Mouse (Mus musculus) natural killer cell, adult 2 months (primary cell): ENCODE measurements around the gene Adgrg3.
A peak's percentile ranks its signal among the peaks of the same experiment; 100 is the strongest.

Experiments used
- DNase-seq, 2 experiments: peaks; one replicate each; pipeline ENCODE4 v3.0.0; 2022; ENCODE audit warnings: low spot score in 2 of 2

Gene Adgrg3

DNA sequence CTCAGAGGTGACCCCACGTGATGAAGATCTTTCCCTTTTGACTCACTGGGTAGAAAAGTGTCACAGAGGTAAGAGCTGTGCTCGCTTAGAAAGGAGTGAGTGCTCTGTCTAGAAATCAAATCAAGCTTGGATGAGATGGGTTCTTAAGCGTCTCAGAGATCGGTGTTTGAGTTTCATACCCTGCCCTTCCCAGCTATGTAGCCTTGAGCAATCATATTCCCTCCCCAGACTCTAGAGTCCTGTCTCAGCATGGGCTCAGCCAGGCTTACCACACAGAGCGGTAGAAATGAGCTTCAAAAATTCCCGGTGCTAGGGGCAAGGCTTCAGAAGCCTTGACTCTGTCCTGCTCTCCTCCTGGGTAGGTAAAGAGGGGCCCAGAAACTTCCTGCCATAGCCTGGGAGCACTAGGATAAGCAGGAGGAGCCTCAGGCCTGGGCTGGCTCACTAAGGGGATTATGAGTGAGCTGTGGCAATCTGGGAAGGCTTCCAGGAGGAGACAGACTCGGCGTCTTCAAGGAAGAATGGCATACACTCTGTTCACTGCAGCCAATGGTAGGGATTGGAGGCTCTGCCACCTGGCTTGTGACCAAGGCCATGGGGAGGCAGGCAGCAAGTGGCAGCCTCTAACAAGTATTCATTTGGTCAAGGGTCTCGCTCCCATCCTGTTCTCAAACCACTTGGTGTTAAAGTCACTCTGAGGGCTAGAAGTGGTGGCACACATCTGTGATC, 24.3 kb upstream of the Adgrg3 start:
- no peak for DNase-seq

DNA sequence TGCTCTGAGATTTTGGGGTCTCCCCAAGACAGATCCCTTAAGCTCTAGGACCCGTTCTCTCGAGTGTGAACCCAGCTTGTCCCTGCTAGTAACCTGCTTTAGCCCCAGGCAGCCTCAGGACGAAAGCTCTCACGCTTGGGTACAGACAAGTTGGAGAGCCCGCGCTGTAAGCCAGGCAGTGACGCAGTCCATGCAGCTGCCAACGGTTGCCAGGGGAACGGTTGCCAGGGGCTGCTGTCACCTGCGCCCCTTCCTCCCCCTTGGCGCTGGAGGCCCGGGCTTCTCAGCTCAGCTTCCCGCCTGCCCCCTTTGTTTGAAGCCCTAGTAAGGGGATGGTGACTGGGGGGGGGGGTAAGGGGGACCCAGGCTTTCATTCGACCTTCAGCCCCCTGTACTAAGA, 23.5 kb upstream of the Adgrg3 start:
- no peak for DNase-seq

DNA sequence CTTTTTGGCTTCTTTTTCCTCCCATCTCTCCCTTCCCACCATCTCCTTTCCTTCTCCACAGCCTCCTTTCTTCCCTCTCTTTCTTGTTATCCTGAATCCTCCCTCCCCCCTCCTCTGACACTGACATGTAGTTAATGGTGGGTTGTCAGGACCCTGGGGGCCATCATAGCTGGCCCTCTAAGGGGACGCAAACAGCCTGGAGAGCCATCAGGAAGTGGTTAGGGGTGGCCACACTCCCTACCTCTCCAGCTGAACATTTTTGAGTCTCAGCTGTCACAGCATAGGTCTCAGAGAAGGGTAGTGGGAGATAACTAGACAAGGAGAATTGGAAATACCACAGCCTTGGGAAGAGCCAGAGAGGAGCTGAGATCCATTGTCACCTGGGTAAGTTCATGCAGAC, 23.0 kb upstream of the Adgrg3 start:
- no peak for DNase-seq

DNA sequence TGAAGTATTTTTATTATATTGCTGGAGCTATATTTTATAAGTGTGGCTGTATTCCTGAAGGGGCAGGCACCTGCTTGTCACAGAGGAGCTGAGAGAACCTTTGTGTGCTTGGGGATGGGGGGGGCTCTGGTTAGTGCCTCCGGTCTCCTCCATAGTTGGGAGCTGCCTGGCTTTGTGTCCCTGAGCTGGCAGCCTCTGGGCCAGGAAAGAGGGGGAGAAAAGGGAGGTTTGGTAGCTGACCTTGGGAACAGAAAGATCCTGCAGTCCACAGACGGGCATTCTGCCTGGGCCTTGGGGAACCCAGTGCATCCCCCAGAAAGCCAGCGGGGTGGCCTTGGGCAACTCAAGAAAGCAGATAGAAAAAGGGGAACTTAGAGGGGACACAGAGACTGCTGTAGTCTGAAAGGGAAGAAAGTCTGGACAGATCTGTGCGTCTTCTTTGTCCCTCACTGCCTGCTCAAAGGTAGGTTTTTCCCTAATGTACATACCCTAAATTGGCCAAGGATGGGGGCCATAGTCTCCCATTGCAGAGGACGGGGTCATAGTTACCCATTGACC, 22.1 kb upstream of the Adgrg3 start:
- no peak for DNase-seq

DNA sequence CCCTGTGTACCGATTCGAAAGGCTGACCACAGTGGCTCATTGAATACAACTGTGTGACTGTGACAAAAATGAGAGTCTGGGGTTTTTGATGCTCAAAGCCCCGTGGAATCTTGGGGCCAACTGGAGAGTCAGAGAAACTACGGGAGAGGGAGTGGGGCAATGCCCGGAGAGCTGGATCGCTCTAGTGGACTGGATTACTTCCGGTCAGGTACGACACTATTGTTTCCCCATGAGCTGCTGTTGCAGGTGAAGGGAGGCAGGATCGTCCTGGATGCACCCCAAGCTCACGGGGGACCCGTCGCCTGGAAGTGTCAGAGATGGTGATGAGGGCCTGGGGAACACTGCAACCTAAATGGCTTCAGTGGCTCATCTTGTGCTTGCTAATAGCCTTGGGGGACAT, 21.5 kb upstream of the Adgrg3 start:
- no peak for DNase-seq

DNA sequence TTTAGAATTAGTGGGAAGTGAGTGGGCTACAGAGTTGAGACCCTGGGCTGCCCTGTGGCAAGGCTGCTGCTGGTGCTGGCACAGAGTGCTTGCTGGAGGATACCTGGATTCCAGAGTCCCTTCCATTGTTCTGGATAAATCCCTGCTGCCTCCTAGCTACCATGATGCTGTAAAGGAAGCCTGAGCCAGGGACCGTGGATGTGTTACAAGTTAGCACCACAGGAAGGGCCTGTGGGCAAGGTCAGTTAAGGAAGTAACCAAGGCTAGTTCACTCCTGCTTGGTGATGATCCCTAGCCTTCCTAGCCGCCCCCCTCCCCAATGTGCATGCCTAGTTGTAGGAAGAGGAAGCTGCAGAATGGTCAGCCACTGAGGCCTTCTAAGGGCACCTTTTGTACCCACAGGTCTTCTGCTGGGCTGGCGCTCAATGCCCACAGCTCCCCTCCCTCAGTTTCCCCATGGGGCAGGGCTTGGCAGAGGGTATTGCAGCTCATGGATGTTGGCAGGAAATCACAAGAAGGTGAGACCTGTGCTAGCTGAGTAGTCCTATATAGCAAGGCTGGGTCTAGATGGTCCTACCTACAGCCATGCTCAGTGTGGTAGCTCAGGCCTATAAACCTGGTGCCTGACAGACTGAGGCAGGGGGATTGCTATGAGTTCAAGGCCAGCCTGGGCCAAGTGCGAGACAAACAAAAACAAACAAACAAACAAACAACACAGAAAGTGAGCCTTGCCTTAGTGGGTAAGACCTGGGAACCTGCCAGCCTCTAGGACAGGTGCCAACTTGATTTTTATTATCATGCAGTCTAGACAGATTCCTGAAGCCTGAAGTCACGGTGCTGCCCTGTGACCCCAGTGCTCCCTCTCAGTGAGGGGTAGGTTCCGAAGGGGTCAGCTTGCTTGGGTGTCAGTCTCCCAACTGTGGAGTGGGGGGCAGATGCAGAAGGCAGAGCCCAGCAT, 20.3 kb upstream of the Adgrg3 start:
- DNase-seq, result no peak

DNA sequence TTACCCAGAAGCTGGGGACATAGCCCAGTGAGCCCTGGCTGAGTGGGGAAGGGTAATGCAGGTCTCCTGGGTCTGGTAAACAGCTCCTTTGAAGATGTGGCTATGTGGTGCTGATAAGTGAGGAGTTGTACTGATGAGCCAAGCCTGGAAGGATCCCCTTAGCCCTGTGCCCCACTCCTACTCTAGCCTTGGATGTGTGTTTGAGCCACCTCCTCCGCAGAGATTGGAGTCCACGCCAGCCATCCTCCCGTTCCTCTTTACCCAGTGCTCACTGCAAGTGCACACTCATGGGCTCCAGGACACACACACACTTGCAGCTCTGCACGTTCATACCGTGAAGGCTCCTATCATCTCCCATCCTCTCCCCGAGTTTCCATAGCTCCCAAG, 19.6 kb upstream of the Adgrg3 start:
- DNase-seq, result no peak

DNA sequence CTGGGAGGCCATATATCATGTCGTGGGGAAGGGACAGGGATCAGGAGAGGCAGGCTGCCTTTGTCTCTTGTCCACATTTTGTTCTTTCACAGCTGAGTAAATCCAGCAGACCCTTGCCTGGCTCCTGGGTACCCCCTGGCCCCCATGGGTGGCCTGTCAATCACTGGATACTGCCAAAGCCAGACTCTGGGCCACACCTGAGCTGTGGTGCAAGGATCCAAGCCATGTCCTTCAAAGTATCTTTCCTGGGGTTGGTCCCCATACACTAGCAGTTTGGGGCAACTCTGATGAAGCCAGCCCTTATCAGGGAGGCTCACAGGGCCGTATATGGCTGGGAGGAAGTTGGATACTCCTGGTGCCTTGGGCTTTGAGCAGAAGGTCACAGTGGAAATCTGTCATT, 19.1 kb upstream of the Adgrg3 start:
- DNase-seq, result no peak

DNA sequence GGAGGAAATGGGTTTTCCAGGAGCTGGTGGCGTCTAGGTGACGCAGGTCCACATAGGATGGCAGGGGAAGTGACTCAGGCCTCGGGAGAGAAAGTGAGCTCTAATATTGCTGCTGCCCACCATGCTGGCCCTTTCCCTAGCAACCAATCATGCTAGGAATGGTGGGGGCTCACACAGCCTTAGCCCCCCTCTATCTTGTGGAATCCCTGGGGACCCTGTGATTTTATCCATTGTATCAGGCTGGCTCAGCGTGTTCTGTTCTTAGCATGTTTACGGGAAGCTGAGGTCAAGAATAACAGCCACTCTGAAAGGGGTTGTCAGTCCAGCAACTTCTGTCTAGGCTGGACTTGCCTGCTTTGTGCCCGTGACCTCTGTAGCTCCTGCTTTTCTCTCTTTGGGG, 18.5 kb upstream of the Adgrg3 start:
- DNase-seq, result no peak

DNA sequence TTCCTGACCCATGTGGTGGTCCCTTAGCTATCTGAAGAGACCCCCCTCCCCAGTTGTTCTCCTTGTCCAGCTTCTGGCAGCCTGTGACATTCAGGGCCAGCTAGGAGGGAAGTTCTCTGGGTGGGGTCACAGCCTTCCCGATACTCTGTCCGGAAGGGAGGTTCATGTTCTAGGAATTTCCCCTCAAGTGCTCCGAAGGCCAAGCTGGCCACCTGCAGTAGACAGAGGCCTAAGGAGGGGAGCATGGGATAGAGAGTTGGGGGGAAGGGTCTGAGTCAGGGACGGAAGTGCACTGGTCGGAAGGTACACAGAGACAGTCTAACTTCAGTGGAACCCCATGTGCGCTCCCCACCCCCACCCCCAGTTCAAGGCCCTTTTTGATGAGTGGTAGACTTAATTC, 17.5 kb upstream of the Adgrg3 start:
- no peak for DNase-seq

DNA sequence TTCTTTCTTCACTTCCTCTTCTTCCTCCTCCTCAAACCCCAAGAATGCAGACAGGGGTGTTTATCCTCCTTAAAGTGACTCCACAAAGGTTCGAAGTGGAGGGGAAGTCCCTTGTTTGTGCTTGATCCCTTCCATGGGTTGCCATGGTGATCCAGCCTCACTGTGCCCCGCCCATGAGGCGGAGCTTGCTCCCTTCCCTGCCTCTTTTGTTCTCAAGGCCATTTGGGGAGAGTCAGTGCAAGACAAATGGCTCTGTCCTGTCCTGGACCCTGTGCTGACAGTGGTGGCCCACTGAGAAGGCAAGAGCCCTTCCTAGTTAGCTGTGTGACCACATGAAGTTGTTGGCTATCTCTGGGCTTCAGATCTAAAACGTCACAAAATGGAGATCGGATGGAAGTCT, 16.8 kb upstream of the Adgrg3 start:
- DNase-seq, result peak; percentile 34 to 55

DNA sequence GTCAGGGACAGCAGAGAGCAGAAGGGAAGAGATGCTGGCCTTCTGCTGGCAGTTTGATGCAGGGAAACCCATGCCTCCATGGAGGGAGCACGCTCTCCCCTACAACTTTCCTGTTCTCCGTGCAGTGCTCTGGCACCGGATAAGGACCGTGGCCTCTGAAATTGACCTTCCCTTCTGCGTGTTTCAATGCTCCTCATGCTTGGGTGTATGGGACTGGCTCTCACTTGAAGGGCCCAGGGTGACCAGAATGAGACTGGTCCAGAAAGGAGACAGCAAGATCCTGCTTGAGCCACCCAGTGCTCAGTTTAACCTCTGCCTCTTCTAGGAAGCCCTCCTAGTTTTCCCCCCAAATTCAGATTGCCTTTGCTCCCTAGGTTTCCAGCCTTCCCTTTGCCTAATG, 16.3 kb upstream of the Adgrg3 start:
- DNase-seq, result no peak

DNA sequence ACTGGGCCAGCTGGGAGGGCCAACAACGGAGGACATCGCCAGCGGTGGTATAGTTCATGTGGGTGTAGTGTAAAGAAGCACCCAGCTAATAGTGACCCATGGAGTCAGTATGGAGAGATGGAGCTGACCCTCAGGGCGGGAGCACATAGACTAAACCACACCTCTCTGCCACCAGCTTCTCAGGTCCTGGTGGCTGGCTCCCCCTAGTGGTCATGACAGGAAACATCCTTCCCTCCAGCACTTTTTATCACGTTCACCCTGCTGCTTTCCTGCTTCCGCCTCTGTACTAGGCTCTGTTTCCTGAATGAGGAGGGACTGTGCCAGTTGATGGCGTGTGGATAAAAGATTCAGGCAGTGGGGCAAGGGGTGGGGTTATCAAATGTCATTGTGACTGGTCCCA, 15.8 kb upstream of the Adgrg3 start:
- DNase-seq, result peak; percentile 68 to 75

DNA sequence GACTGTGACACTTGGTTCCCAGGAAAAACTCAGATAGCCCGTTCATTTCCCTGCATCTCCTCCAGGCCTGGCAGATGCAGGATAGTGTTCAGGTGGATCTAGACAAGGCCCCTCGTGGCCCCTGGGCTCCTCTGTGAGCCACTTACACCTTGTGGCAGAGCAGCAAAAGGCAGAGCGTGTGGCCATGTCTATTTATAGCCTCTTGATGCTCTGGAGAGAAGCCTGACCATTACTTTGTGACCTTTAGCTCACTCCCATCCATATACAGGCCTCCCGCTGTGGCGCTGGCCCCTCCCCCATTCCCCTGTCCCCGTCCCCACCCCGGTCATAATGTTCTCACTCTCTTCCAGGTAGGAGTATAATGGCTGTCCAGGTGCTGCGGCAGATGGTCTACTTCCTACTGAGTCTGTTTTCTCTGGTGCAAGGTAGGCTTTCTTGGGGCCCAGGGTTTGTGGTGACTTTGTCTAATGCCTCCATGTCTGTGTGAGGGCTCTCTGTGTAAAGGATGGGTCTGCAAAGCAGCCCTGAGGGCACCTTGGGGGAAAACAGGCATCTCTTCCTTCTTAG, 15.3 kb upstream of the Adgrg3 start:
- DNase-seq, result no peak

DNA sequence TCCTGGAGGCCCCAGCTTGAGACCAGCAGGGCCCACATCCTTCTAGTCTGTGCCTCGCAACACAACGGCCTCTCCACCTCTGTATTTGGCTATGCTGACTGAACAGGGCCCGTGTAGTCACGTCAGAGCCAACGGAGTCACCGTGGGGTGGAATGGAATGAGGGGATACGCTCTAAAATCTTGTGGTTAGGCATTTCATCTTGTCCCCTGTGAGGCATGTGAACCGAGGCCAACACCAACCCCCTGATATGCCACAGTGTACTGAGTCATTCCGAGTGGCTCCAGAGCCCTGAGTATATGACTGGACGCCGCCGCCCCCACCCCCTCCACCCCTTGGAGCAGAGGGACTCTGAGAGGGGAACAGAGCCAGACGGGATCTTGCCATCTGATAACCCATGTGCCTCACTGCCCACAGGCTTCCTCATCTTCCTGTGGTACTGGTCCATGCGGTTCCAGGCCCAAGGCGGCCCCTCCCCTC, 5.0 kb upstream of the Adgrg3 start:
- DNase-seq, result no peak

DNA sequence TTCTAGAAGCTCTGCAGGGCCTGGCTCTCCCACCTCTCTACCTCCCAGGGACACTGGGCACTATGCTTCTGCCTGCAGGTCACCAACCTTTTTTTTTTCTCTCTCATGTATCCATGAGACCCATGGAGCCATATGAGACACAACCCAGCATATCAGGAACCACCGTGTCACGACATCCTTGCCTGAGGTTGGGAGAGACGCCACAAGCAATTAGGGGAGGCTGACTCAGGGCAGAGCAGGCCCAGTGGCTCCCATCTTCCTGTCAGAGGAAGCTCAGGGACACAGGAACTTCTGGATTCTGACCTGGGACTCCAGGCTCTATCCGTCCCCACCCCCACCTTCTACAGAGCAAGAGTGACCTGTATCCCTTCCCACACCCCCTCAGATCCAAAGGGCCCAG, 1.6 kb upstream of the Adgrg3 start:
- DNase-seq, result no peak

DNA sequence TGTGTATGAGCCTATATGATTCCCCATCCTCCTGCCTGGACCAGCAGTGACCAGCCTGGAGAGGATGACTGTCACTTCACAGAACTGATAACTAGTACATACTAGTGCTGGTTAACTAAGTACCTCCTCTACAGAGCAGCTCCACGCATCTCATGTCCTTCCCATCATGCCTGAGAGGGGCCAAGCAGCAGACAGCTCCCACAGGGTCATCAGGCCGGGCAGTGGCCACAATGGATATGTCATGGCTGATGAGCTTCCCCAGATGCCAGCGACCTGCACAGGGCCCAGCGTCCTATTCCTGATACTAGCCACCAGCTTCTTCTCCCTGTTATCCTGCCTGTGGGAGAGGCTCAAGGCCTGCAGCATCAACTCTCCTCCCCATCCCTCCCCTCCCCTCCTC, 808 bp upstream of the Adgrg3 start:
- no peak for DNase-seq

DNA sequence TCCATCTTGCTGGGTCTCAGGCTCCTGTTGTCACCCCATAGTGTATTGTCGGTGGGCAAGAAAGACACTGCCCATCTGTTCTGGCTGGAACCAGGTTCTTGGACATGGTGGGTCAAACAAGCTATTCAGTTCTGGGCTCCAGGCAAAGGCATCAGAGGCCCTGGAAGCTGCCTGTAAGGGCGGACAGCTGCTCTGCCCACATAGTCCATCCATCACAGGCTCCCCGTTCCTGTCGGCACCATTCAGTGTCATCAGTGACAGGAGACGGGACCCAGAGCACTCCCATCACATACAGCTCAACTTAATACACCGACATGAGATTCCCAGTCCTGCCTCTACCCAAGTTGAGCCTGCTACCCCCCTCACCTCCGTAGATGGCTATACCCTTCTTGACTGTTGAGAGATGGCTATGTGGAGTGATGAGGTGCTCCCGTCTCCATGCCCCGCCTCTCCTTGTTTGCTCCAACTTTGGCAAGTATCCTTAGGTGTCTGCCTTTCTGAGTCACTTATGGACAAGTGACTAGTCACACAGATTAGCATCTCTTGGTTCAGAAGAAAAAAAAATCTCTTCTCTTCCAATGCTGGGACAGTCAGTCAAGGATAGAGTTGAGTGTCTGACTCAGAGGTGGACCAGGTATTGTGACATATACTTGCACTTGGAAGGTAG, 610 bp downstream of the Adgrg3 start:
- no peak for DNase-seq

DNA sequence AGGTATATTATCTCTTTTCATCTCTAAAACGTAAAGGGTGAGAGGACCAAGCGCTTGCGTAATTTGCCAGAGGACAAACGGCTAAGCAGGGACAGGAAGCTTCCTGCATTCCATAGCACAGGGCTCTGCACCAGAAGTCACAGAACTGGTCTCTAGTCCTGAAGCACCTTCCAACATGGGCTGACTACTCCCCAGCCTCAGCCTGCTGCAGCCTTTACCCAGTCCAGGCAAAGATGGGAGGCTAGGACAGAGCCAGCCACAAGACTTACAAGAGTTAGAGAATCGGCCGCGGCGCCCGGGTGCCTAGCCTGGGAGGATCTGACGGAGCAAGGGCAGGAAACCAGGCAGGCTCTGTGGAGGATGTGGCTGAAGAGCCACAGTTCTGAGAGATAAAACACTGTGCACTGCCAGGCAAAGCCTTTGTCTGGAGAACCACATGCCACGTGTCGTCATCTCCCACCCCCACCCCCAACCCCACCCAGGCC, 2.8 kb downstream of the Adgrg3 start:
- peak; percentile 46 to 59 for DNase-seq

DNA sequence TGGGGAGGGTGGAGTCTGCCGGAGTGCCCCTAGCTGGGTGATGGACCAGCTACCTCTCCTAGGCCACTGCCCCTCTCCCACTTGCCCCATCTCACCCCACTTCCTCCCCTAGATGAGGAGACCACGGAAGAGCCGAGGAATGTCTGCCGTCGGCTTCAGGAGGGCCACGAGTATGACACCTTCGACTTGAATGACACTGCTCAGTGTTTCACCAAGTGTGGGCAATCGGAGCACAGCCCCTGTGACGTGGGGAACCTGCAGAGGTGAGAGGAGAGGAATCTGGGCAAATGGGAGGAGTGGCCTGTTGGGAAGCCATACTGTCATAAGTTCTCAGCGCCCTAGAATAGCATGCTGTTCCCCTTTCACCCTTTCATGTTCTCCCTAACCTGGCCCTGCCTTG, 3.3 kb downstream of the Adgrg3 start:
- DNase-seq, result peak; percentile 34 to 41

DNA sequence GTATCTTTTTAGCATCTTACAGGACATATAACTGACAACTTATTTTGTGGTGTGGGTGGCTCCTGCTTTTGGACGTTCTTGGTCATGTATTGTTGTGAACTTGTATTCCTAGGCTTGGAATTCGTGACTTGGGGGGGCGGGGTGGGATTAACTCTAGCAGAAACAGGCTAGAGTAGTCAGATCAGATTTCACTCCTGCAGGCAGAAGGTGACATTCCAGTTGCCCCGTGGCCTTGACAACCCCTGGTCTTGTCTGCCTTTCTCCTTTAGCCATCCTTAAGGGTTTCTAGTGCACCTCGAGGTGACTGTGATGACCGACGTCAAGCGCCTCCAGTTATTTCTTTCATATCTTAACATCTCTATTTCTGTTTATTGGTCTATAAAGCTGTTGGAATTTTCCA, 5.7 kb downstream of the Adgrg3 start:
- no peak for DNase-seq

DNA sequence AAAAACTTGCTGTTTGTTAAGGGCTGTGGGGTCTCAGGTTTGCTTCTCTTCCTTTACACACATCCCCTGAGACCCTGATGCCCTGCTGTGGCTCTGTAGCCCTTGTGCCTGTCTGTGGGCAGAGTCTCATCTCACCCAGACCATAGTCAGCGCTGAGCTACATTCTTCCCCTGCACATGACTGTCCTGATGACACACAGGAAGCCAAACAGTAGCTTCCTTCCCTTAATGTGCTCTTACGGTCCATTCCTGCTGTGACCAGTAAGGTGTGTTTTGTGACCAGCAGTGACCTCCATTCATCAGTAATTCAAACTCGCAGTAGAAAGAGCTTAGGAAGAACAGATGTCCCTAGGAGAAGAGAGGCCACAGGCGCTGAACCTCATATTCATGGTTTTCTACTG, 6.9 kb downstream of the Adgrg3 start:
- DNase-seq, result no peak
